Mouse (Mus musculus): Measurements from ENCODE around the gene Lingo1. TPM values are rescaled to one million over a fixed set of nuclear protein-coding genes. Genes with fewer than 3 reads are reported as not detected.

Gene Lingo1
- polyA plus RNA-seq, 1 experiment from 2014 or later = 0.29 TPM

- ATAC-seq (no peak), DNase-seq (no peak)
- Histone ChIP-seq H3K36me3 (replicated peaks; ENCODE audit: insufficient read depth, low read length) (no peaks in the 10 kb centered on the region), H3K9ac (replicated peaks) (no peak overlapping the region), H3K27ac (ENCODE audit: low read depth) (no peak overlapping the region), H3K9me3 (ENCODE audit: low read length) (no peaks in the 10 kb centered on the region), H3K4me2 (ENCODE audit: low read depth, low read length) (no peak overlapping the region), H3K4me3 (ENCODE audit: low read depth, low read length) (no peak overlapping the region), H3K27me3 (ENCODE audit: insufficient read depth, low read length) (no peaks in the 10 kb centered on the region; the same call in 1 of the 2 replicates), H3K4me1 (ENCODE audit: insufficient read depth) (no peaks in the 10 kb centered on the region)
- TF ChIP-seq CTCF (IDR thresholded peaks at IDR 0.05; ENCODE audit: low read depth) = no peak
- 72% methylated on average over 11 of the region's 11 CpGs for WGBS (ENCODE audit: insufficient replicate concordance)
Measured at GRCm38 (mm10) chr9:56577405-56577804, 218.9 kb downstream of the Lingo1 start.

- no peak overlapping the region for H3K9ac ChIP-seq (replicated peaks)
- H3K36me3 ChIP-seq (replicated peaks; ENCODE audit: insufficient read depth, low read length) = no peaks in the 10 kb centered on the region
- H3K9me3 ChIP-seq (ENCODE audit: low read length) = no peaks in the 10 kb centered on the region
- H3K27ac ChIP-seq (ENCODE audit: low read depth) = no peak overlapping the region
- TF ChIP-seq CTCF (IDR thresholded peaks at IDR 0.05; ENCODE audit: low read depth) (no peak), EP300 (IDR thresholded peaks at IDR 0.05; ENCODE audit: low read depth) (no peak)
- H3K4me1 ChIP-seq (ENCODE audit: insufficient read depth) = no peaks in the 10 kb centered on the region
- no peak overlapping the region for H3K4me2 ChIP-seq (ENCODE audit: low read depth, low read length)
- DNase-seq (no peak), ATAC-seq (no peak)
- no peaks in the 10 kb centered on the region for H3K27me3 ChIP-seq (ENCODE audit: insufficient read depth, low read length)
- no peak overlapping the region for H3K4me3 ChIP-seq (ENCODE audit: low read depth, low read length)
- 61% methylated on average over 23 of the region's 23 CpGs for WGBS (ENCODE audit: insufficient replicate concordance)
Measured at GRCm38 (mm10) chr9:56572534-56573479, 223.5 kb downstream of the Lingo1 start.

Other genes starting within 250 kb of the Lingo1 start
- not detected in 2 replicates for gene Odf3l1, start 68.2 kb upstream of the Lingo1 start, polyA plus RNA-seq (2015; fragmentation: Nextera tagmentation; extraction: Ambion mirVana)
- 0.13 and 0.20 TPM in 2 replicates for gene Cspg4, start 68.6 kb upstream of the Lingo1 start, polyA plus RNA-seq (2015; fragmentation: Nextera tagmentation; extraction: Ambion mirVana)
- 1.6 and 1.8 TPM in 2 replicates for gene Snx33, start 131.9 kb upstream of the Lingo1 start, polyA plus RNA-seq (2015; fragmentation: Nextera tagmentation; extraction: Ambion mirVana)
- gene Imp3, start 141.0 kb upstream of the Lingo1 start, polyA plus RNA-seq (2015; fragmentation: Nextera tagmentation; extraction: Ambion mirVana) = 57.6 and 57.8 TPM in 2 replicates
- gene Snupn, start 154.4 kb upstream of the Lingo1 start, polyA plus RNA-seq (2015; fragmentation: Nextera tagmentation; extraction: Ambion mirVana) = 7.7 and 8.2 TPM in 2 replicates
- 4.9 and 5.0 TPM in 2 replicates for gene Ptpn9, start 198.5 kb upstream of the Lingo1 start, polyA plus RNA-seq (2015; fragmentation: Nextera tagmentation; extraction: Ambion mirVana)

Data from liver, postnatal 0 days (tissue).